Mouse (Mus musculus): ENCODE measurements at regions not wholly inside any gene's neighbourhood (a gene's known extent, or its start where the extent isn't known, plus 50 kb on each side); places are given as distances from the start of the nearest gene placed in this dataset.
A peak's percentile ranks its signal among the peaks of the same experiment; 100 is the strongest.

DNA sequence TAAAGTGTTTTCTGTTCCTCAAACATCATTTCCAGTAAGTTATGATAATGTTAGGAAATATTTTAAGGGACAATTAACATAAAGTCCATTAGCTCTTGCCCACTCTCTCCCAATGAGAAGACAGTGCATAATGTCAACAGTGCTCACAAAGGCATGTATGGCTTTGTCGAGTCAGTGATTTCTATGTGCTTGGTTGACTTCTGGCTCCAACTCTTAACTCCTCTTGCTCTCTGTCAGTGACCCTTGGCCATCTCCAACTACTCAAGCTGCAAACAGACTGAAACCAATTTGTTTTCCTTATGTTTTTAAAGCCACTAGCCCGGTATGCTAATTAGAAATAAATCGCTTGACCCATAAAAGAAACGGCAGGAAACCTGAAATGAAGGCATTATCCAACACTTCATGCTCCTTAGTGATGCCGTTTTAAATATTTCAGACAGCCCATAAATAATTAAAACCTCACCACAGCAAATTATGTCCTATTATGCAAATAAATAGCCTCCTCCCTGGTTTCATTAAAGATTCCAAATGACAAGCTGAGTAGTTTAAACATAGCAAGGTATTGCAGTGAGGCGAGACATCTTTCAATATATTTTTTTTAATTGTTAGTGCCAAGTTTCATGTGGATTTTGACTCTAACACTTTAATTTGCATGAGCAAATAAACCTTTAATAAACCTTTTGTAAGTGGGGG lies 1864.6 kb upstream of the Tenm3 start:
- DNase-seq: peak; percentile 15

DNA sequence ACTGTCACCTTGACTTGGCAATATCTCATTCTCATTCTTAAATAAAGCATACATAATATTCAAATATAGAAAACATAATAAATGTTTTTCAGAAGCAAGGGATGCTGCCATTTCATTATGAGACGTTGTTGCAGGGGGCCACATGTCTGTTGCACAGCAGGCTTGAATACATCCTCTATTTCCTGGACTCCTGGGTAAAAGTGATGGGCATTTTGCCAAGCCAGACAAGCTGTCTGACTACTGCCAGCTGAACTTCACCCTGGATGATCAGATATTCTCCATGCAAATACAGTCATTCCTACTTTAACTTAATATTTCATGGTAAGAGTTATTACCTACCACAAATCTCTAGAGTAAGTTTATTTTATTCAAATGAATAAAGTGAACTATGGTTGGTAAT lies 1860.5 kb upstream of the Tenm3 start:
- peak; percentile 30 for DNase-seq

DNA sequence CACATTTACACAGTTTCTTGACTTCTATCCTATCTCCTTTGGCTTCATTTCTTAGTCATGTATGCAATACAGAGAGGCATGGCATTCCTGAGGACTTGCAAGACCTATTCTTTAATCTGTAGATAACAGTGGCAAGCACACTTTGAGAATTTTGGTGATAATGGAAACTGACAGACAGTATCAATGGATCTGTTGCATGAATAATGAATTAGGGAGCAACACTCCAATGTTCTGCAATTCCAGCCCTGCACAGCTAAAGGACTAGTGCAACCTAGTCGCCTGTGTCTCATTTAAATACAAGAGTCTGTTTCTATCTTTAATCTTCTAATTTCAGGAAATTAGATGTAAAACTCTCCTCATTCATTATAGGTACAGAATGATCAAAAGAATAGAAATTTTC lies 1845.3 kb upstream of the Tenm3 start:
- peak; percentile 22 for DNase-seq

DNA sequence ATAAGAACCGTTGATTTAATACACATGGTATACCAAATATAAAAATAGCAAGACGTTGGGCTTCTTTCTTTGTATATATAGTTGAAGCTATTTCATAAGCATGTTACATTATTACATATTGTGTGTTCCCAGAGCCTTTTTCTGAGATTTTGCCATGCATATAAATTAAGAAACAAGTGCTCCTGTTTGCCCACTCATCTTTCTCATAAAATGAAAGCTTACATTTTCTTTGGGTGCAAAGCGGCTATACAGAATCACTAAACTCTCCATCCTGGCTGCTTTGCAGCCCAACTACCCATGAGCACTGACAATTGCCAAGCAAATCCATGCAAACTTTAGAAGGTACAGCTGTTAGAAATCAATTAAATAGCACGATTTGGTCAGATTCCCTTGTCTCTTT lies 1821.6 kb upstream of the Tenm3 start:
- no peak for DNase-seq

All from retina, postnatal 1 day (tissue).